Mouse (Mus musculus): Measurements from ENCODE around the gene Tat. TPM values are rescaled to one million over a fixed set of nuclear protein-coding genes. Genes with fewer than 3 reads are reported as not detected.

The Tat gene
- polyA plus RNA-seq, 1 experiment from 2014 or later: not detected

DNA sequence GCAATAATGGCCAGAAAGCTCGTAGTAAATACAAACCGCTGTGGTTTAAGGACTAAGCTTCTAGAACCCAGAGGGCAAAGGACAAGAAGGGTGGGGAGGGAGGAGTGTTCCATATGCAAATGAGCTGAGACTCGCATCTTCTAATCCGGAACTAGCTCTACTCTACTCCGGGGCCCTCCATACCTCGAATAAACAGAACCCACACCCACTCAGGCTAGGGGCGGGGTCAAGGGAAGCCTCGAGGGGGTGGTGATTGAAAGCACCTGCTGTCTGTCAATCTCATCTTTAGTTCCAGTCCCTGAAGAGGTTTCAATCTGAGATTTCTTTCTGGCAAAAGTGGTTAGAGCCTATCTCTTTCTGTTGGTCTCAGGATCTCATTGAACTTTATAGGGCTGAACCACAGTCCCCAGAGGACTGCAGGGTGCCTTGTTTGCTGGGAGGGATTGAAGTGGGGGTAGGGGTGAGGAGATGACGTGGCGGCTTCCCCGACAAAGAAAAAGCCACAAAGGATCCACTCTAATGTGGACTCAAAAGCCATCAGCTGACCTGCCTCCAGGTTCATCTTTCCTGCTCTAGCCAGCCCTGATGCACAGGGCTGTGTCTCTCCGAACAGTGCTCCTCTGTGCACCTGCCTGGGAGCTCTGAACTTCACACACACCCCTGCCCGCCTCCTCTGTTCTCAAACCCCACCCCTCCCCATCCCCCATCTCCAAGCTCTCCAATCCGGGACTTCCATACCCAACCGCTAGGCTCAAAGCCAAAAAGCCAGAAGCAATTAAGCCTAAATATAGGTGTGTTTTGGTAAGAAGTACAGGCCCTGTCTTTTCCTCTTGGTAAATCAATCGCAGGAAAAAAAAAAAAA, 32.8 kb upstream of the Tat start:
- no peak overlapping the region for H3K4me3 ChIP-seq (replicated peaks; ENCODE audit: low read length)
- 0 out of 2 replicates have a peak overlapping the region, but pooled peaks have one; percentile 4 for H3K4me2 ChIP-seq (ENCODE audit: low read length)
- H3K4me1 ChIP-seq (replicated peaks; ENCODE audit: control insufficient read depth, insufficient read depth, low read length): peaks cover 20% of the 10 kb centered on the region
- H3K9me3 ChIP-seq (ENCODE audit: control insufficient read depth, low read length): no peaks in the 10 kb centered on the region
- H3K36me3 ChIP-seq (ENCODE audit: control insufficient read depth, insufficient read depth): no peaks in the 10 kb centered on the region
- H3K27ac ChIP-seq (ENCODE audit: low read length): no peak overlapping the region
- WGBS: 4% methylated on average over 16 of the region's 16 CpGs
- H3K9ac ChIP-seq (replicated peaks; ENCODE audit: low read depth, low read length): no peak overlapping the region
- ATAC-seq: 0 out of 2 replicates have a peak, but pooled peaks have one; percentile 30
- H3K27me3 ChIP-seq (replicated peaks; ENCODE audit: control insufficient read depth, insufficient read depth, low read length): peaks cover 10% of the 10 kb centered on the region

GRCm38 (mm10) chr8:109958036-109958655, 32.1 kb upstream of the Tat start:
- H3K4me1 ChIP-seq (replicated peaks; ENCODE audit: control insufficient read depth, insufficient read depth, low read length): peaks cover 20% of the 10 kb centered on the region
- H3K36me3 ChIP-seq (ENCODE audit: control insufficient read depth, insufficient read depth): no peaks in the 10 kb centered on the region
- H3K27me3 ChIP-seq (replicated peaks; ENCODE audit: control insufficient read depth, insufficient read depth, low read length): peaks cover 10% of the 10 kb centered on the region
- H3K4me3 ChIP-seq (replicated peaks; ENCODE audit: low read length): no peak overlapping the region
- no peak overlapping the region for H3K9ac ChIP-seq (replicated peaks; ENCODE audit: low read depth, low read length)
- no peak overlapping the region for H3K4me2 ChIP-seq (ENCODE audit: low read length)
- 28% methylated on average over 11 of the region's 12 CpGs for WGBS
- no peaks in the 10 kb centered on the region for H3K9me3 ChIP-seq (ENCODE audit: control insufficient read depth, low read length)
- ATAC-seq: no peak
- no peak overlapping the region for H3K27ac ChIP-seq (ENCODE audit: low read length)

GRCm38 (mm10) chr8:109959112-109959511, 31.1 kb upstream of the Tat start:
- Histone ChIP-seq H3K4me1 (replicated peaks; ENCODE audit: control insufficient read depth, insufficient read depth, low read length) (peaks cover 20% of the 10 kb centered on the region), H3K9me3 (ENCODE audit: control insufficient read depth, low read length) (no peaks in the 10 kb centered on the region), H3K4me2 (ENCODE audit: low read length) (no peak overlapping the region), H3K9ac (replicated peaks; ENCODE audit: low read depth, low read length) (no peak overlapping the region), H3K27ac (ENCODE audit: low read length) (no peak overlapping the region), H3K27me3 (replicated peaks; ENCODE audit: control insufficient read depth, insufficient read depth, low read length) (peaks cover 10% of the 10 kb centered on the region), H3K36me3 (ENCODE audit: control insufficient read depth, insufficient read depth) (no peaks in the 10 kb centered on the region), H3K4me3 (replicated peaks; ENCODE audit: low read length) (no peak overlapping the region)
- WGBS: 84% methylated on average over 4 of the region's 4 CpGs
- no peak for ATAC-seq

DNA sequence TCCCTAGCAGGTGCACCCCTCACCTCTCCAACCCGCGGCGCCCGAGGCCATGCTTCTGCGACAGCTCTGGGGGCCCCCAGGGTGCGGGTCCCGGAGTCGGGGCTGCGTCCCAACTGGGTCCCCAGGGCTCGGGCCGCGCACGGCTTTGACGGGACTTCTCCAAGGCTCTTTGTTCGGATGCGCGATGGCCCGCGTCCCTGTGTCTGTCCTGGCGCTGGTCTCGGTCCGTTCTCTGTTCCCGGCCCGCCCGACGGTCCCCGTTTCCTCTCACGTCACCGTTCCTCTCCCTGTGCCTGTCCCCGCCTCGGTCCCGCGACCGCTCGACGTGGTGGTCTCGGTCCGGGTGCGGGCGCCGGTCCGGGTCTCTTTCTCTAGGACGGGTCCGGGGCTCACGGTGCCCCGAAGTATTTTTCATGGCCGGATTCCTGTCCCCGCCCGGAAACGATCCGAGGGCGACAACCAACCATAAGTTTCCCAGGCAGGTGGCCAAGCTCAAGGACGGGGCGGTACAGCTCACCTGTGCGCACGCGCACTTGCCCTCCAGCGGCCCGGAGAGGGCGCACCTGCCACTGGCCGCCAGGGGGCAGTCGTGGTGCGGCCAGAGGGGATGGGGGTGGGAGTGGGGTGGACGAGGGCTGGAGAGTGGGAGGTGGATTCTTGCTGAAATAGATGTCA, 28.4 kb upstream of the Tat start, which contains the start of gene Marveld3:
Marveld3 (minus strand) TSS at position 511 of the 675 bp plus-strand sequence.
- WGBS: 1% methylated on average over 62 of the region's 64 CpGs
- Histone ChIP-seq H3K27ac (ENCODE audit: low read length) (no peak within 1 kb of the TSS), H3K9ac (replicated peaks; ENCODE audit: low read depth, low read length) (peak within 1 kb of the TSS; percentile 45), H3K4me2 (ENCODE audit: low read length) (peak within 1 kb of the TSS; percentile 73), H3K4me3 (replicated peaks; ENCODE audit: low read length) (peak within 1 kb of the TSS; percentile 47), H3K36me3 (ENCODE audit: control insufficient read depth, insufficient read depth) (no peaks in the 10 kb centered on the region), H3K4me1 (replicated peaks; ENCODE audit: control insufficient read depth, insufficient read depth, low read length) (peaks cover 14% of the 10 kb centered on the region), H3K9me3 (ENCODE audit: control insufficient read depth, low read length) (no peaks in the 10 kb centered on the region), H3K27me3 (replicated peaks; ENCODE audit: control insufficient read depth, insufficient read depth, low read length) (peaks cover 10% of the 10 kb centered on the region)
- 0 out of 2 replicates have a peak, but pooled peaks have one; percentile 28 for ATAC-seq

DNA sequence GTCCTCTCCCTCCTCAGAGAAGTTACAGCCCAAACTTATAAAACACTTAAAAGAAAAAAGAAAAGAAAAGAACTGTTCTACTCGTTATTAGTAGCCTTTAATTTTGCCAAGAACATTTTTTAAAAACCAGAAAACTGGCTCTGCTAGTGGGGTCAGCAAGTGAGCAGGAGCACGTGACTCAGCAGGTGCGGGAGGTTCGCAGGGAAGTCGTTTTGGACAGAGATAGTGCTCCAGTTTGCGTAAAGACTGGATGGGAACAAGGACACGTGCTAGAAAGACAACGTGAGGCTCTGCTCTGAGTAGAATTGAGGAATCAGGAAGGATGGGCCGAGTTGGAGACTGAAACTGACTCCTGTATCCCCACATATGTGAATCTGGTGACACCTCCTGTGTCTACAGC, 27.3 kb upstream of the Tat start:
- Histone ChIP-seq H3K4me3 (replicated peaks; ENCODE audit: low read length) (no peak overlapping the region), H3K36me3 (ENCODE audit: control insufficient read depth, insufficient read depth) (no peaks in the 10 kb centered on the region), H3K27ac (ENCODE audit: low read length) (no peak overlapping the region), H3K9ac (replicated peaks; ENCODE audit: low read depth, low read length) (no peak overlapping the region), H3K4me1 (replicated peaks; ENCODE audit: control insufficient read depth, insufficient read depth, low read length) (peaks cover 6% of the 10 kb centered on the region), H3K4me2 (ENCODE audit: low read length) (no peak overlapping the region), H3K9me3 (ENCODE audit: control insufficient read depth, low read length) (no peaks in the 10 kb centered on the region), H3K27me3 (replicated peaks; ENCODE audit: control insufficient read depth, insufficient read depth, low read length) (peaks cover 10% of the 10 kb centered on the region)
- WGBS: 74% methylated on average over 9 of the region's 9 CpGs
- ATAC-seq: no peak

DNA sequence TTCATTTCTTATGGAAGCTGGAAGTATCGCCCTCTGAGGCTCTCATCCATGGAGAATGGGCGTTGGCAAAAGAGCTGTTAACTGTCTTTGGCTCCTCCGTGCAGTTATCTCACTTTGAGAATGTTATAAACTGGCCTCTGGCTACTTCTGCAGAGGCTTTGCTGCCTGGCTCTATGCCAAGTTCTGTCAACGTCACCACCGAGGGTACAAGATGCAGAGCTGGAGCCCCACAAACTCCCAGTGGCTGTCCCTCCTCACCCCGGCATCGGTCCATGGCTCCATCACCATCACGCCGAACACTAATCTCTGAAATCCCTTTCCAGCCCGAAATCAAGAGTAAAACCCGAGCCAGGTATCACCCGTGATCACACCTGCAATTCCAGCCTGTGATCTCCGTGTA, 26.8 kb upstream of the Tat start:
- H3K4me3 ChIP-seq (replicated peaks; ENCODE audit: low read length): no peak overlapping the region
- WGBS: 68% methylated on average over 13 of the region's 13 CpGs

DNA sequence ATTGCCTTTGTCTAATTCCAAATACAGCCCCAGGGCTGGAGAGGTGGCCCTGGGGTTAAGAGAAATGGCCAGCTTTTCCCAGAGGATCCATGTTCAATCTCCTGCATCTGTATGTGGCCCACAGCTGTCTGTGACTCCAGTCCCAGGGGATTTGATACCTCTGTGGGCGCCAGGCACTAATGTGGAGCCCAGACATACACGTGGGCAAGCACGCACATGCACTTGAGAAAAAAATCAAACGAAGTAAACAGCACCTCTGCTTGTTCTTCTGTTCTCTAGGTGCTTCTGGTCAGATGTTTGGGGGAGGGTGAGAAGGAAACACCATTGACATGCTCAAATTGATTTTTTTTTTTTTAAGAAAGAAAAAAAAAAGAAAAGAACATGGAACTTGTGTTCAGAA, 26.1 kb upstream of the Tat start:
- Histone ChIP-seq H3K4me1 (replicated peaks; ENCODE audit: control insufficient read depth, insufficient read depth, low read length) (peaks cover 6% of the 10 kb centered on the region), H3K27me3 (replicated peaks; ENCODE audit: control insufficient read depth, insufficient read depth, low read length) (peaks cover 10% of the 10 kb centered on the region), H3K4me3 (replicated peaks; ENCODE audit: low read length) (no peak overlapping the region), H3K9ac (replicated peaks; ENCODE audit: low read depth, low read length) (no peak overlapping the region), H3K9me3 (ENCODE audit: control insufficient read depth, low read length) (no peaks in the 10 kb centered on the region), H3K27ac (ENCODE audit: low read length) (no peak overlapping the region), H3K4me2 (ENCODE audit: low read length) (no peak overlapping the region), H3K36me3 (ENCODE audit: control insufficient read depth, insufficient read depth) (no peaks in the 10 kb centered on the region)
- 80% methylated on average over 4 of the region's 4 CpGs for WGBS
- ATAC-seq: no peak

More for the DNA sequence above, 26.8 kb upstream of the Tat start:
- Histone ChIP-seq H3K27ac (ENCODE audit: low read length) (no peak overlapping the region), H3K36me3 (ENCODE audit: control insufficient read depth, insufficient read depth) (no peaks in the 10 kb centered on the region), H3K9ac (replicated peaks; ENCODE audit: low read depth, low read length) (no peak overlapping the region), H3K27me3 (replicated peaks; ENCODE audit: control insufficient read depth, insufficient read depth, low read length) (peaks cover 10% of the 10 kb centered on the region), H3K9me3 (ENCODE audit: control insufficient read depth, low read length) (no peaks in the 10 kb centered on the region), H3K4me2 (ENCODE audit: low read length) (no peak overlapping the region), H3K4me1 (replicated peaks; ENCODE audit: control insufficient read depth, insufficient read depth, low read length) (peaks cover 6% of the 10 kb centered on the region)
- no peak for ATAC-seq

- peaks cover 5% of the 10 kb centered on the region; the same call in 1 of the 2 replicates for H3K27me3 ChIP-seq (replicated peaks; ENCODE audit: control insufficient read depth, insufficient read depth, low read length)
- no peak overlapping the region for H3K4me3 ChIP-seq (replicated peaks; ENCODE audit: low read length)
- no peaks in the 10 kb centered on the region for H3K4me1 ChIP-seq (replicated peaks; ENCODE audit: control insufficient read depth, insufficient read depth, low read length)
- H3K9ac ChIP-seq (replicated peaks; ENCODE audit: low read depth, low read length): no peak overlapping the region
- no peaks in the 10 kb centered on the region for H3K36me3 ChIP-seq (ENCODE audit: control insufficient read depth, insufficient read depth)
- H3K4me2 ChIP-seq (ENCODE audit: low read length): no peak overlapping the region
- no peak overlapping the region for H3K27ac ChIP-seq (ENCODE audit: low read length)
- WGBS: 50% methylated on average over 10 of the region's 10 CpGs
- no peaks in the 10 kb centered on the region for H3K9me3 ChIP-seq (ENCODE audit: control insufficient read depth, low read length)
- ATAC-seq: no peak
Observed at GRCm38 (mm10) chr8:109968837-109969236, 21.4 kb upstream of the Tat start.

DNA sequence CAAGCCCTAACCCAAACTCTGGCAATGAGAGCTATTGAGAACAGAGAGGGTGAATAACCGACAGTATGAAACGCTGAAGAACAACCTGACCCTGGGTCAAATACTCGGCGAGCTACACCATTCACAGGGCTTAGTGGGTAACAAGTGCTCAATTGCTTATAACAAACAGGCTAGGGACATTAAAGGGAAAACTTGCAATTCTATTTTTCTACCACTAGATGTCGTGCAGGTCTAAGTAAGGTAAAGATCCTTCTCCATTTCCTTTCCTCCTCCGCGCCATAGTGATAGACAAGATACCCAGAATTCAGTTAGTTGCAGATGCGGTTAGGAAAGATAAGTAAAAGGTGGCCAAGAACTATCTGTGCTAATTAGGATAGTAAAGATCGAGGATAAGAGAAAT, 19.9 kb upstream of the Tat start:
- ATAC-seq: no peak
- peaks cover under 1% of the 10 kb centered on the region; the same call in 1 of the 2 replicates for H3K9me3 ChIP-seq (ENCODE audit: control insufficient read depth, low read length)
- H3K9ac ChIP-seq (replicated peaks; ENCODE audit: low read depth, low read length): no peak overlapping the region
- H3K4me1 ChIP-seq (replicated peaks; ENCODE audit: control insufficient read depth, insufficient read depth, low read length): no peaks in the 10 kb centered on the region
- WGBS: 11% methylated on average over 9 of the region's 9 CpGs
- H3K27me3 ChIP-seq (replicated peaks; ENCODE audit: control insufficient read depth, insufficient read depth, low read length): peaks cover 5% of the 10 kb centered on the region; the same call in 1 of the 2 replicates
- H3K4me2 ChIP-seq (ENCODE audit: low read length): no peak overlapping the region
- H3K4me3 ChIP-seq (replicated peaks; ENCODE audit: low read length): no peak overlapping the region
- H3K27ac ChIP-seq (ENCODE audit: low read length): no peak overlapping the region
- H3K36me3 ChIP-seq (ENCODE audit: control insufficient read depth, insufficient read depth): no peaks in the 10 kb centered on the region
